Mouse (Mus musculus): Measurements from ENCODE around the gene Fignl2. TPM values are rescaled to one million over a fixed set of nuclear protein-coding genes. Genes with fewer than 3 reads are reported as not detected.

Gene Fignl2
- polyA plus RNA-seq, 1 experiment from 2014 or later = 0.17 TPM

GRCm38 (mm10) chr15:101002466-101002865 lies 75.9 kb downstream of the Fignl2 start:
- H3K4me3 ChIP-seq = no peak overlapping the region
- H3K27ac ChIP-seq (replicated peaks) = no peak overlapping the region
- no peak overlapping the region for H3K9ac ChIP-seq
- H3K9me3 ChIP-seq = no peaks in the 10 kb centered on the region
- no peak for ATAC-seq (ENCODE audit: low read depth)
- peaks cover 25% of the 10 kb centered on the region for H3K36me3 ChIP-seq
- H3K4me1 ChIP-seq (replicated peaks) = peaks cover 10% of the 10 kb centered on the region
- 93% methylated on average over 3 of the region's 3 CpGs for WGBS
- H3K4me2 ChIP-seq = no peak overlapping the region
- H3K27me3 ChIP-seq = 0 out of 2 replicates have a peak, but pooled peaks cover 6% of the 10 kb centered on the region

- H3K27ac ChIP-seq (replicated peaks) = no peak overlapping the region
These were observed 76.7 kb downstream of the Fignl2 start for GRCm38 (mm10) chr15:101001685-101002084.

More at GRCm38 (mm10) chr15:101001685-101002084, 76.7 kb downstream of the Fignl2 start:
- WGBS = 97% methylated on average over 1 of the region's 1 CpGs
- 0 out of 2 replicates have a peak, but pooled peaks cover 2% of the 10 kb centered on the region for H3K27me3 ChIP-seq
- no peak for ATAC-seq (ENCODE audit: low read depth)
- peaks cover 25% of the 10 kb centered on the region for H3K36me3 ChIP-seq
- H3K4me1 ChIP-seq (replicated peaks) = peaks cover 5% of the 10 kb centered on the region
- no peak overlapping the region for H3K9ac ChIP-seq
- no peaks in the 10 kb centered on the region for H3K9me3 ChIP-seq
- no peak overlapping the region for H3K4me2 ChIP-seq
- H3K4me3 ChIP-seq = no peak overlapping the region

Other genes starting within 250 kb of the Fignl2 start
- 17.6 and 18.2 TPM in 2 replicates for gene Scn8a, start 208.7 kb downstream of the Fignl2 start, polyA plus RNA-seq (2015; fragmentation: Nextera tagmentation; extraction: Ambion mirVana)
- not detected in 2 replicates for gene Gm47841, start 31.2 kb downstream of the Fignl2 start, polyA plus RNA-seq (2015; fragmentation: Nextera tagmentation; extraction: Ambion mirVana)
- gene Ankrd33, start 37.2 kb upstream of the Fignl2 start, polyA plus RNA-seq (2015; fragmentation: Nextera tagmentation; extraction: Ambion mirVana) = not detected in 2 replicates
- gene Acvrl1, start 50.0 kb upstream of the Fignl2 start, polyA plus RNA-seq (2015; fragmentation: Nextera tagmentation; extraction: Ambion mirVana) = 8.1 and 9.0 TPM in 2 replicates
- gene Acvr1b, start 95.5 kb upstream of the Fignl2 start, polyA plus RNA-seq (2015; fragmentation: Nextera tagmentation; extraction: Ambion mirVana) = 18.0 and 18.8 TPM in 2 replicates
- gene Grasp, start 145.6 kb upstream of the Fignl2 start, polyA plus RNA-seq (2015; fragmentation: Nextera tagmentation; extraction: Ambion mirVana) = 4.4 and 4.8 TPM in 2 replicates
- gene Nr4a1, start 175.7 kb upstream of the Fignl2 start, polyA plus RNA-seq (2015; fragmentation: Nextera tagmentation; extraction: Ambion mirVana) = 6.4 and 7.6 TPM in 2 replicates
- 77.9 and 84.7 TPM in 2 replicates for gene Atg101, start 205.7 kb upstream of the Fignl2 start, polyA plus RNA-seq (2015; fragmentation: Nextera tagmentation; extraction: Ambion mirVana)
- gene 6030408B16Rik, start 214.6 kb upstream of the Fignl2 start, polyA plus RNA-seq (2015; fragmentation: Nextera tagmentation; extraction: Ambion mirVana) = 0.43 and 0.60 TPM in 2 replicates

Data from neural tube, embryonic 13.5 days (tissue).